Mouse (Mus musculus) left cerebral cortex, adult 2 months (tissue): ENCODE data around the gene Foxf1. TPM values are rescaled to one million over a fixed set of nuclear protein-coding genes. Genes with fewer than 3 reads are reported as not detected.

Source experiments
- DNase-seq, 2 experiments: peaks; one replicate each; pipeline ENCODE4 v3.0.0; 2021 to 2022; ENCODE audit warnings: low spot score in 2 of 2, mixed read lengths in 1 of 2; ENCODE audit errors: extremely low spot score in 1 of 2
- H3K27ac ChIP-seq: fragments of 200-600 bp; 2 replicates; pipeline ENCODE4 v1.8.1; 2022
- H3K4me3 ChIP-seq: fragments of 200-600 bp; 2 replicates; pipeline ENCODE4 v1.8.1; 2022
- CTCF ChIP-seq: fragments of 200-600 bp; IDR thresholded peaks from 2 replicates; pipeline ENCODE4 v1.8.1; 2022; ENCODE audit warnings: antibody characterized with exemption, mild to moderate bottlenecking, moderate library complexity
- intact Hi-C: fragments of 180-260 bp; cut with DNase I; formaldehyde crosslinking; loops from one replicate; pipeline ENCODE4 v1.15.1; 2025
- total RNA-seq, 2 experiments: library from RNA; stranded (reverse); gene quantifications; 2 replicates each; pipeline ENCODE4 v1.2.3; 2021

The Foxf1 gene
- total RNA-seq, 2 experiments from 2014 or later, result 0.79 to 0.91 TPM

GRCm38 (mm10) chr8:121074108-121074847, 9.9 kb upstream of the Foxf1 start:
- no peak overlapping the region for H3K4me3 ChIP-seq
- TF ChIP-seq CTCF, result no peak
- DNase-seq, result no peak
- no peak overlapping the region for H3K27ac ChIP-seq
- intact Hi-C loops, result loop anchor here (2.0 kb wide), 1 partner anchor 45 kb away; no protein-coding TSS in a partner anchor

GRCm38 (mm10) chr8:121074848-121075145, 9.4 kb upstream of the Foxf1 start:
- no peak for TF ChIP-seq CTCF
- DNase-seq, result no peak
- H3K4me3 ChIP-seq, result no peak overlapping the region
- intact Hi-C loops, result loop anchor here (2.0 to 5.0 kb wide), 2 partner anchors 44 to 187 kb away; no protein-coding TSS in a partner anchor
- no peak overlapping the region for H3K27ac ChIP-seq

- intact Hi-C loops, result loop anchor here (2.0 to 5.0 kb wide), 2 partner anchors 43 to 189 kb away; no protein-coding TSS in a partner anchor
- Histone ChIP-seq H3K27ac (no peak overlapping the region), H3K4me3 (no peak overlapping the region)
- TF ChIP-seq CTCF, result no peak
- no peak for DNase-seq
These were observed 8.2 kb upstream of the Foxf1 start for GRCm38 (mm10) chr8:121075936-121076335.

- no peak overlapping the region for H3K27ac ChIP-seq
- intact Hi-C loops, result loop anchor here (5.0 kb wide), 1 partner anchor 189 kb away; no protein-coding TSS in a partner anchor
- TF ChIP-seq CTCF, result no peak
- no peak for DNase-seq
- H3K4me3 ChIP-seq, result no peak overlapping the region
These were observed 7.6 kb upstream of the Foxf1 start for GRCm38 (mm10) chr8:121076555-121076954.

GRCm38 (mm10) chr8:121078721-121079120, 5.5 kb upstream of the Foxf1 start:
- DNase-seq, result no peak

GRCm38 (mm10) chr8:121079201-121079600, 5.0 kb upstream of the Foxf1 start:
- no peak for TF ChIP-seq CTCF
- no peak for DNase-seq
- Histone ChIP-seq H3K27ac (no peak overlapping the region), H3K4me3 (no peak overlapping the region)
- intact Hi-C loops, result loop anchor here (5.0 kb wide), 1 partner anchor 192 kb away; no protein-coding TSS in a partner anchor

More at GRCm38 (mm10) chr8:121078721-121079120, 5.5 kb upstream of the Foxf1 start:
- intact Hi-C loops, result loop anchor here (5.0 kb wide), 1 partner anchor 191 kb away; no protein-coding TSS in a partner anchor
- no peak overlapping the region for H3K4me3 ChIP-seq
- no peak for TF ChIP-seq CTCF
- no peak overlapping the region for H3K27ac ChIP-seq

GRCm38 (mm10) chr8:121079944-121080343, 4.2 kb upstream of the Foxf1 start:
- no peak for DNase-seq
- Histone ChIP-seq H3K4me3 (no peak overlapping the region), H3K27ac (no peak overlapping the region)
- intact Hi-C loops, result loop anchor here (5.0 kb wide), 1 partner anchor 193 kb away; no protein-coding TSS in a partner anchor
- TF ChIP-seq CTCF, result no peak

- no peak for TF ChIP-seq CTCF
- Histone ChIP-seq H3K27ac (no peak overlapping the region), H3K4me3 (no peak overlapping the region)
- intact Hi-C loops, result no loop called here
- DNase-seq, result no peak
These were observed 3.7 kb upstream of the Foxf1 start for GRCm38 (mm10) chr8:121080361-121081090.

GRCm38 (mm10) chr8:121081398-121081797, 2.8 kb upstream of the Foxf1 start:
- DNase-seq, result no peak
- Histone ChIP-seq H3K4me3 (no peak overlapping the region), H3K27ac (no peak overlapping the region)
- intact Hi-C loops, result no loop called here
- TF ChIP-seq CTCF, result no peak

- DNase-seq, result no peak
- no peak overlapping the region for H3K27ac ChIP-seq
- peak overlapping the region; percentile 48; the same call in 1 of the 2 replicates for H3K4me3 ChIP-seq
- intact Hi-C loops, result no loop called here
- no peak for TF ChIP-seq CTCF
These were observed 1.7 kb upstream of the Foxf1 start for GRCm38 (mm10) chr8:121082218-121083092.
